Mouse (Mus musculus): ENCODE measurements around the gene Krt13. TPM values are rescaled to one million over a fixed set of nuclear protein-coding genes. Genes with fewer than 3 reads are reported as not detected.

Krt13 gene
- polyA plus RNA-seq, 1 experiment: 1,946 TPM

DNA sequence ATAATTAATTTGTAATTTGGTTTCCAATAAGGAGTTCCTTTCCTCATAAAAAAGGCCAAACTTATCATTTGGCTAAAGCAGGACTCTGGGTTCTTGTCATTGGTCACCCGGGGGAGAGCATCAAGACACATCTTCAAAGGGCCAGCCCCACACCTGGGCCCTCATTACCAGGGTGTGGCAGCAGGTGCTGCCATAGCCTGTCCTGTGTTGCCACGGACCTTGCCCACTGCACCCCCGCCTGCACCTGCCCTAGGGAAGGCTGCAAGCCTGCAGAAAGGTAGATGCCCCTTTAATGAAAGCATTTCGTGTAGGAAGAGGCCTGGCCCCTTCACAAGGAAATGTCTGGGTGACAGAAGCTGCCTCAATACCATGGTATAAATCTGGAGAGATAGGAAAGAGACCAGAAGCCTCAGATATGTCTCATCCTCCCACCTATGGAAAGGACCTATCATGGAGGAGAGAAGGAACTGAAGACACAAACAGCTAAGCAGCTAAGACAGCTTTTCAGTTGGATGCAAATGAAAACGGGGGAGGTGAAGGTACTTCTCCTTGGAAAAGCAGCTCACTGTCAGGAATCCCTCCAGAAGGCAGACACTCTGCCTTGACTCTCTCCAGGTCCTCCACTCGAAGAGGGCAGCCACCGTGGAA, 32.9 kb downstream of the Krt13 start:
- Histone ChIP-seq H3K4me3 (replicated peaks; ENCODE audit: extremely low read depth, low read depth, low read length) (no peak overlapping the region), H3K4me1 (ENCODE audit: control insufficient read depth, insufficient read depth, low read length) (no peaks in the 10 kb centered on the region)
- 61% methylated on average over 7 of the region's 7 CpGs for WGBS
- TF ChIP-seq CTCF (IDR thresholded peaks at IDR 0.05; ENCODE audit: insufficient read depth, low read length) (no peak), POLR2A (IDR thresholded peaks at IDR 0.05; ENCODE audit: borderline replicate concordance, extremely low read depth, low read depth, low read length) (no peak)
- DNase-seq: no peak

DNA sequence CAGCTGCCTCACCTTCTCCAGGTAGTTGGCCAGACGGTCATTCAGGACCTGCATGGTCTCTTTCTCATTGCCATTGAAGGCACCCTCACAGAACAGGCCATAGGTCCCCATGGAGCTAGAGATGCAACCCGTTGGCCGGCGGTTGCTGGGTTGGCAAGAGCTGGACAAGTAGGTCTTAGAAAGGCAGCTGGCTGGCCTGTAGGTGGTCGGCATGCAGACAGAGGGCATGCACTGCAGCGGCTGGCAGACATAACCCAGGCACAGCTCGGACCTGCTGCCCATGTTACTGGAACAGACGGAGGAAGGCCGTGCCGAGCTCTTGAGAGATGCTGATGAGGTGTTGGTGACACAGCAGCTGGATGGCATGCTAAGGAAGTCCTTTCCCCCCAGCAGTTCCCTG, 33.5 kb downstream of the Krt13 start, which contains the start of gene Krt32:
Krt32 (minus strand) TSS at position 366 of the 400 bp plus-strand sequence.
- H3K4me1 ChIP-seq (ENCODE audit: control insufficient read depth, insufficient read depth, low read length): no peaks in the 10 kb centered on the region
- no peak within 1 kb of the TSS for H3K4me3 ChIP-seq (replicated peaks; ENCODE audit: extremely low read depth, low read depth, low read length)
- 76% methylated on average over 10 of the region's 10 CpGs for WGBS
- TF ChIP-seq CTCF (IDR thresholded peaks at IDR 0.05; ENCODE audit: insufficient read depth, low read length) (no peak), POLR2A (IDR thresholded peaks at IDR 0.05; ENCODE audit: borderline replicate concordance, extremely low read depth, low read depth, low read length) (no peak)
- no peak for DNase-seq

DNA sequence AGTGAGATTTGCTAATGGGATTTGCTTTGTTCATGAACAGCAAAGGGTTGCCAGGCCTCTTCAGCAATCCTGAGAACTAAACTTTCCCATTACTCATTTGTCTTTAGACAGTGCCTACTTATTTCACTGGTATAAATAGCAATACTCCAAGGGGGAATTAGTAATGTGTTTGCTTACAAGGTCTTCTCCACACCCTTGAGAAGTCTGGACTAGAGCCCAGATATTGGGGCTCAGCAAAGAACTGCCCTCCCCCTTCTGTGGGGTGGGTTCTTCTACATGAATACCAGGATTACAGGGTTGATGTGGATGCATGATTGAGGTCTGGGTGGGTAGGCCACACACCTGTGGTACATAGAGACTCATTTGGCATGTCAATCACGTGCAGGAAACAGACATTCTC, 47.5 kb downstream of the Krt13 start:
- DNase-seq: no peak
- no peak for TF ChIP-seq POLR2A (IDR thresholded peaks at IDR 0.05; ENCODE audit: borderline replicate concordance, extremely low read depth, low read depth, low read length)
- 50% methylated on average over 1 of the region's 1 CpGs for WGBS
- Histone ChIP-seq H3K4me3 (replicated peaks; ENCODE audit: extremely low read depth, low read depth, low read length) (no peak overlapping the region), H3K4me1 (ENCODE audit: control insufficient read depth, insufficient read depth, low read length) (no peaks in the 10 kb centered on the region)

Other genes with a start within 250 kb of the Krt13 start
- gene Krtap9-1, start 248.2 kb downstream of the Krt13 start, polyA plus RNA-seq (2012; rRNA removed): not detected in 2 replicates
- gene Gm11567, start 242.4 kb downstream of the Krt13 start, polyA plus RNA-seq (2012; rRNA removed): 0.19 TPM in 1 of 2 replicates, not detected in the other
- gene Krtap31-1, start 213.6 kb downstream of the Krt13 start, polyA plus RNA-seq (2012; rRNA removed): not detected in 2 replicates
- not detected in 2 replicates for gene Gm11565, start 206.8 kb downstream of the Krt13 start, polyA plus RNA-seq (2012; rRNA removed)
- gene Krtap31-2, start 185.3 kb downstream of the Krt13 start, polyA plus RNA-seq (2012; rRNA removed): not detected in 2 replicates
- not detected in 2 replicates for gene Krtap9-5, start 173.1 kb downstream of the Krt13 start, polyA plus RNA-seq (2012; rRNA removed)
- gene Krtap29-1, start 142.5 kb downstream of the Krt13 start, polyA plus RNA-seq (2012; rRNA removed): not detected in 2 replicates
- not detected in 2 replicates for gene Krtap16-1, start 135.0 kb downstream of the Krt13 start, polyA plus RNA-seq (2012; rRNA removed)
- 5.5 and 8.8 TPM in 2 replicates for gene Krtap17-1, start 127.6 kb downstream of the Krt13 start, polyA plus RNA-seq (2012; rRNA removed)
- gene Krt33a, start 105.4 kb downstream of the Krt13 start, polyA plus RNA-seq (2012; rRNA removed): not detected in 2 replicates
- gene Krt33b, start 91.7 kb downstream of the Krt13 start, polyA plus RNA-seq (2012; rRNA removed): not detected in 2 replicates
- 0.07 TPM in 1 of 2 replicates, not detected in the other for gene Krt34, start 80.0 kb downstream of the Krt13 start, polyA plus RNA-seq (2012; rRNA removed)
- 0.14 TPM in 1 of 2 replicates, not detected in the other for gene Krt31, start 71.0 kb downstream of the Krt13 start, polyA plus RNA-seq (2012; rRNA removed)
- 26.6 TPM in 1 of 2 replicates, not detected in the other for gene Krt32, start 33.3 kb downstream of the Krt13 start, polyA plus RNA-seq (2012; rRNA removed)
- gene Krt35, start 25.3 kb downstream of the Krt13 start, polyA plus RNA-seq (2012; rRNA removed): 0.22 TPM in 1 of 2 replicates, not detected in the other
- gene Krt36, start 15.9 kb downstream of the Krt13 start, polyA plus RNA-seq (2012; rRNA removed): 0.25 and 0.50 TPM in 2 replicates
- 2.1 and 62.5 TPM in 2 replicates for gene Krt15, start 14.4 kb upstream of the Krt13 start, polyA plus RNA-seq (2012; rRNA removed)
- 275 and 280 TPM in 2 replicates for gene Krt19, start 27.1 kb upstream of the Krt13 start, polyA plus RNA-seq (2012; rRNA removed)
- gene Krt9, start 71.7 kb upstream of the Krt13 start, polyA plus RNA-seq (2012; rRNA removed): not detected in 2 replicates
- gene Krt14, start 86.0 kb upstream of the Krt13 start, polyA plus RNA-seq (2012; rRNA removed): 0.51 and 51.5 TPM in 2 replicates
- 0.58 TPM in 1 of 2 replicates, not detected in the other for gene Krt16, start 127.3 kb upstream of the Krt13 start, polyA plus RNA-seq (2012; rRNA removed)
- gene Krt17, start 139.5 kb upstream of the Krt13 start, polyA plus RNA-seq (2012; rRNA removed): 0.38 and 0.65 TPM in 2 replicates
- not detected in 2 replicates for gene Krt42, start 148.3 kb upstream of the Krt13 start, polyA plus RNA-seq (2012; rRNA removed)
- gene Eif1, start 198.3 kb upstream of the Krt13 start, polyA plus RNA-seq (2012; rRNA removed): 125 and 131 TPM in 2 replicates
- gene Gast, start 212.8 kb upstream of the Krt13 start, polyA plus RNA-seq (2012; rRNA removed): not detected in 2 replicates
- 9.3 and 14.3 TPM in 2 replicates for gene Hap1, start 234.6 kb upstream of the Krt13 start, polyA plus RNA-seq (2012; rRNA removed)

Measured in lung, adult 2 months (tissue).